ENCODE assay signal across 24 mouse cellular contexts in genomic region chr5:134408119-134408518, GRCm38 (mm10). TPM values are rescaled to one million over a fixed set of nuclear protein-coding genes. Genes with fewer than 3 reads are reported as not detected.
DNase-seq lines count a peak whose midpoint lies in the region; ATAC-seq and TF ChIP-seq lines count a peak whose summit lies in the region.
"Had no signal": no experiment of that assay in that cellular context is flagged by ENCODE, and none has a peak within 500 bp of the region (broad histone marks: within the 10 kb centered on the region; RNA-seq: fewer than 3 reads in every experiment).

No protein-coding gene starts in this region.

- WGBS in intestine, postnatal 0 days = 92% methylated on average over 5 of the region's 5 CpGs
- 94% methylated on average over 5 of the region's 5 CpGs for WGBS in intestine, embryonic 16.5 days

- no peaks in the 10 kb centered on the region for H3K27me3 ChIP-seq in intestine, postnatal 0 days (replicated peaks; ENCODE audit: control insufficient read depth, insufficient read depth, low read length)
- no peaks in the 10 kb centered on the region for H3K27me3 ChIP-seq in intestine, embryonic 16.5 days (replicated peaks; ENCODE audit: control insufficient read depth, insufficient read depth, low read length)
- no peaks in the 10 kb centered on the region for H3K27me3 ChIP-seq in myocyte (ENCODE audit: control insufficient read depth, insufficient read depth, insufficient read length)
- H3K27me3 ChIP-seq: CH12.LX; embryonic facial prominence, embryonic 12.5 days; forebrain, embryonic 13.5 days; forebrain, embryonic 15.5 days; Patski had no signal

- H3K27ac ChIP-seq in intestine, postnatal 0 days (ENCODE audit: low read depth, low read length) = peak overlapping the region; percentile 41; the same call in 1 of the 2 replicates
- H3K27ac ChIP-seq in intestine, embryonic 16.5 days (ENCODE audit: low read length) = no peak overlapping the region
- H3K27ac ChIP-seq: embryonic facial prominence, embryonic 10.5 days; embryonic facial prominence, embryonic 12.5 days; forebrain, embryonic 13.5 days; forebrain, embryonic 15.5 days had no signal

- no peak overlapping the region for H3K4me2 ChIP-seq in intestine, postnatal 0 days (replicated peaks; ENCODE audit: low read depth)
- H3K4me2 ChIP-seq in intestine, embryonic 16.5 days (ENCODE audit: low read depth, low read length) = no peak overlapping the region
- H3K4me2 ChIP-seq in myocyte (ENCODE audit: low read depth) = no peak overlapping the region
- H3K4me2 ChIP-seq: embryonic facial prominence, embryonic 12.5 days; forebrain, embryonic 13.5 days; forebrain, embryonic 15.5 days had no signal

- H3K79me2 ChIP-seq in myocyte (ENCODE audit: control insufficient read depth, insufficient read depth) = no peaks in the 10 kb centered on the region

- TF ChIP-seq POLR2A in myocyte (IDR thresholded peaks at IDR 0.05; ENCODE audit: insufficient read length, low read depth) = no peak

- H3K36me3 ChIP-seq in intestine, postnatal 0 days (ENCODE audit: control insufficient read depth, insufficient read depth) = peaks cover 87% of the 10 kb centered on the region
- H3K36me3 ChIP-seq in intestine, embryonic 16.5 days (ENCODE audit: control insufficient read depth, insufficient read depth, low read length) = peaks cover 66% of the 10 kb centered on the region
- peaks cover 66% of the 10 kb centered on the region for H3K36me3 ChIP-seq in myocyte (ENCODE audit: control insufficient read depth, insufficient read depth)
- H3K36me3 ChIP-seq: embryonic facial prominence, embryonic 10.5 days; G1E had no signal

- no peak for ATAC-seq in intestine, postnatal 0 days
- ATAC-seq in intestine, embryonic 16.5 days = no peak
- ATAC-seq: CD4-positive, CD25-positive, alpha-beta regulatory T cell, adult 4 months; forebrain, embryonic 13.5 days; forebrain, embryonic 15.5 days; forebrain, postnatal 0 days; Patski had no signal

- H3K4me1 ChIP-seq in intestine, postnatal 0 days (replicated peaks; ENCODE audit: control insufficient read depth, insufficient read depth, low read length) = no peaks in the 10 kb centered on the region
- H3K4me1 ChIP-seq in intestine, embryonic 16.5 days (ENCODE audit: control insufficient read depth, insufficient read depth, low read length) = 0 out of 2 replicates have a peak, but pooled peaks cover 6% of the 10 kb centered on the region
- H3K4me1 ChIP-seq: embryonic facial prominence, embryonic 10.5 days; embryonic facial prominence, embryonic 12.5 days; forebrain, embryonic 13.5 days; forebrain, embryonic 15.5 days had no signal

- TF ChIP-seq CTCF in intestine, postnatal 0 days (IDR thresholded peaks at IDR 0.05; ENCODE audit: low read depth) = no peak

- no peak overlapping the region for H3ac ChIP-seq in myocyte (ENCODE audit: control insufficient read depth, insufficient read length)

- DNase-seq in 3T3-L1 (ENCODE audit: low read depth, low spot score) (peak; percentile 39), R1 (ENCODE audit: low read depth, low spot score) (peak; percentile 78), liver (no peak)
- DNase-seq in urinary bladder, postnatal 10 days (ENCODE audit: low spot score) = no peak
- DNase-seq: adrenal gland, adult 2 months; adrenal gland, postnatal 10 days; adrenal gland, postnatal 25 days; cerebellum, adult 11-12 months; cerebellum, adult 2 months; cerebellum, adult 9-10 months; cerebellum, postnatal 10 days; cerebellum, postnatal 25 days; forebrain, postnatal 0 days had no signal

- H3K9ac ChIP-seq in intestine, postnatal 0 days (ENCODE audit: low read depth, low read length) = no peak overlapping the region
- no peak overlapping the region for H3K9ac ChIP-seq in intestine, embryonic 16.5 days (ENCODE audit: low read depth, low read length)
- H3K9ac ChIP-seq: embryonic facial prominence, embryonic 12.5 days; forebrain, embryonic 13.5 days; forebrain, embryonic 15.5 days; forebrain, postnatal 0 days had no signal

- no peak overlapping the region for H3K4me3 ChIP-seq in intestine, postnatal 0 days (ENCODE audit: low read depth, low read length)
- H3K4me3 ChIP-seq in intestine, embryonic 16.5 days (ENCODE audit: low read length) = no peak overlapping the region
- H3K4me3 ChIP-seq in myocyte = no peak overlapping the region
- H3K4me3 ChIP-seq: embryonic facial prominence, embryonic 10.5 days; embryonic facial prominence, embryonic 12.5 days; forebrain, embryonic 13.5 days; forebrain, embryonic 15.5 days had no signal

- no peaks in the 10 kb centered on the region for H3K9me3 ChIP-seq in intestine, postnatal 0 days (ENCODE audit: control insufficient read depth)
- no peaks in the 10 kb centered on the region for H3K9me3 ChIP-seq in intestine, embryonic 16.5 days (ENCODE audit: control insufficient read depth, low read length)
- H3K9me3 ChIP-seq: embryonic facial prominence, embryonic 10.5 days; embryonic facial prominence, embryonic 12.5 days; forebrain, embryonic 13.5 days; forebrain, embryonic 15.5 days; G1E had no signal

TF ChIP-seq in myocyte, 11 proteins besides CTCF, POLR2A, EP300 and RAD21:
- TF ChIP-seq USF1 (IDR thresholded peaks at IDR 0.05; ENCODE audit: low read depth) (peak; percentile 72), TCF3 (IDR thresholded peaks at IDR 0.05; ENCODE audit: insufficient read length, low read depth) (no peak)

RNA-seq across cellular contexts. Expression of gene Gtf2ird1, which starts 48.4 kb away (rescaled TPM):
- polyA plus RNA-seq in intestine, postnatal 0 days (2015; fragmentation: Nextera tagmentation; extraction: Ambion mirVana) = 42.8 and 46.8 TPM in 2 replicates
- 66.5 and 66.6 TPM in 2 replicates for polyA plus RNA-seq in intestine, embryonic 16.5 days (2015; fragmentation: Nextera tagmentation; extraction: Ambion mirVana)
- polyA plus RNA-seq in myocyte (2012; fragmentation: generic; extraction: Trizol) = 62.0 TPM

Comparison
In these comparisons a context has a peak if more than half of its experiments do, and no peak if none do; other contexts are left out.
1. DNase-seq: peak in 3T3-L1 (single experiment) and R1 (single experiment); none in urinary bladder, postnatal 10 days (single experiment) and liver (single experiment).